Mouse (Mus musculus): ENCODE measurements around the gene Olfr651. TPM values are rescaled to one million over a fixed set of nuclear protein-coding genes. Genes with fewer than 3 reads are reported as not detected.
"Not testable (repeated sequence)": the region's sequence is repeated elsewhere in the genome, so short reads cannot be mapped to it uniquely, and the experiment has no call there.

Gene Olfr651
- polyA plus RNA-seq (2012; rRNA removed), result not detected in 2 replicates

DNA sequence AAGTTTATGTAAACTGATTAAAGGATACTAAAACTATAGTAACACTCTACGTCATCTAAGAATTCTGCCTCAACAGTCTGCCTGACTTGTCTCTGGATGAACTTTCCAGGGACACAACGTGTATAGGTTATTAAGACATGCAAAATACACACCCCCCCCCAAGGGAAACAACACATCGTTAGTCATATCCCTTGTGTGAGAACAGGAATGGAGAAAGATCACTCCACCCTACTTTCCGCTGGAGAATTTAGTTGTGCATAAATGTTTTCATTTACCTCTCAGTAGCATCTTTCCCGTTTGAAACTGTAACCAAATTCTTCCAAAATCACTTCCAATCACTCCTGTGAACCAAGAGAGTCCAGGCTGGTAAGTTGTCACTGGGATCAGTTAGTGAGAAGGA lies at the start of gene Olfr651:
TSS of gene Olfr651 (plus strand) at position 301 of the 400 bp plus-strand sequence.
- DNase-seq (ENCODE audit: low read depth in 1 of 2, low spot score in 2 of 2), result no peak
- H3K4me3 ChIP-seq (ENCODE audit: extremely low read depth, insufficient read depth, insufficient read length), result no peak within 1 kb of the TSS
- H3K36me3 ChIP-seq (ENCODE audit: control insufficient read depth, insufficient read depth, low read length), result no peaks in the 10 kb centered on the region
- no peak for TF ChIP-seq POLR2A (IDR thresholded peaks at IDR 0.05; ENCODE audit: low read depth, low read length)
- TF ChIP-seq CTCF (IDR thresholded peaks at IDR 0.05; ENCODE audit: extremely low read depth, insufficient read depth, insufficient read length, insufficient replicate concordance), result no peak
- H3K27ac ChIP-seq (ENCODE audit: insufficient read depth, low read length), result no peak within 1 kb of the TSS
- H3K4me1 ChIP-seq (ENCODE audit: control insufficient read depth, insufficient read depth, insufficient read length), result no peaks in the 10 kb centered on the region
- H3K27me3 ChIP-seq (ENCODE audit: control insufficient read depth, insufficient read depth, low read length), result no peaks in the 10 kb centered on the region
- 83% methylated on average over 5 of the region's 5 CpGs for WGBS

DNA sequence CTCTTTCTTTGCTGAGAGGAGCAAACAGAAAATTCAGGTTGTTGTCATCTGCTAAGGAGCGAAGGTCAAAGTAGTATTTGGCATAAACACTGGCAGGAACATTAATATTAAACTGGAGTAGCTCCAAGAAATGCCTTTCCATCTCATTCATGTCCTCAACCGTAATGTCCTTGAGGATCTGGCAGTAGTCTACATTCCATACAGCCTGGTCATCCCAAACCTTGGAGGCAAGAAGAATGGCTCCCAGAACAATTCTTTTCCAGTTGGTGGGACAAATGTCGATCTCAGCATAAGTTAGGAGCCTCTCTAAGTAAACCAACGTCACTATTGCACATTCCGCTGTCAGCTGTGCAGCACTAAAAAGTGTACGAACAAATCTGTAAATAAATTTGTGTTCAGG lies 48.7 kb upstream of the Olfr651 start:
- 89% methylated on average over 6 of the region's 6 CpGs for WGBS
- not testable (repeated sequence) for H3K36me3 ChIP-seq (ENCODE audit: control insufficient read depth, insufficient read depth, low read length); H3K27me3 ChIP-seq (ENCODE audit: control insufficient read depth, insufficient read depth, low read length); DNase-seq (ENCODE audit: low read depth in 1 of 2, low spot score in 2 of 2); H3K4me1 ChIP-seq (ENCODE audit: control insufficient read depth, insufficient read depth, insufficient read length); H3K4me3 ChIP-seq (ENCODE audit: extremely low read depth, insufficient read depth, insufficient read length); H3K27ac ChIP-seq (ENCODE audit: insufficient read depth, low read length)

DNA sequence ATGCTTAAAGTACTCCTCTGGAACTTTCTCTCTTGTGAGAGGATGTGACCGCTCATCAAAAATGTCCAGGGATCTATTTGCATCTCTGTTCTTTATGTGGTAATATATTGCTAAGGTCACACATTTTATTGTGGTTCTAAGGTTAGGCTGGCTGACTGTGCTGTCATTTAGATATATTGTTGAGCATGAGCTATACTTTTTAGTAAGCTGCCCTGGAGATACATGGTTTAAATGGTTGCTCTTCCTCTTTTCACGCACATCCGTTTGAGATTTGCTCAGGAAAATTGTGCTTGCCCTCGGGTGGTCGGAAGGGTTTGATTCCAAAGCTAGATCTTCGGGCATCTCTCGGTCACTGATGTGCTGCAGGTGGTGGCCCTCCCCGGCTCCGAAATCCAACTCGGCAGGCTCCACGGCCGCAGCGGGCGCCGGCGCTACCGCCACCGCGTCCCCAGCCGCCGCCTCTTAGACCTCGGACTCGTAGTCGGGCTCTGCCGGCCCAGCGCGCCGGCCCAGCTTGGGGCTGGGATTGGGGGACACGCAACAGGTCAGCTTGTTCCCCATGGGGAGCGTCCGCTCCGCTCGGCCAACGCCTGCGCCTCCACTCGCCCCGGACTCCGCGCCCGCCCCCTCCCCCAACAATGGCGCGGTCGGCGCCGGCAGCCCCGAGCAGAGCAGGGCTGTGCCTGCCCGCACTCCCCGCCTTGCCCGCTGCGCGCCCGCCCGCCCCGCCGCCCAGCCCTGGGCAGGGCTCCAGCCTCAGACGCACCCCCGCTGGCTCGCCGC lies 48.2 kb upstream of the Olfr651 start:
- no peaks in the 10 kb centered on the region for H3K36me3 ChIP-seq (ENCODE audit: control insufficient read depth, insufficient read depth, low read length)
- TF ChIP-seq POLR2A (IDR thresholded peaks at IDR 0.05; ENCODE audit: low read depth, low read length) (no peak), CTCF (IDR thresholded peaks at IDR 0.05; ENCODE audit: extremely low read depth, insufficient read depth, insufficient read length, insufficient replicate concordance) (no peak)
- H3K4me1 ChIP-seq (ENCODE audit: control insufficient read depth, insufficient read depth, insufficient read length), result peaks cover 1% of the 10 kb centered on the region; the same call in 1 of the 2 replicates
- H3K27ac ChIP-seq (ENCODE audit: insufficient read depth, low read length), result peak overlapping the region; percentile 46; the same call in 1 of the 2 replicates
- peak overlapping the region; percentile 51; the same call in 1 of the 2 replicates for H3K4me3 ChIP-seq (ENCODE audit: extremely low read depth, insufficient read depth, insufficient read length)
- WGBS, result 33% methylated on average over 59 of the region's 59 CpGs
- no peaks in the 10 kb centered on the region for H3K27me3 ChIP-seq (ENCODE audit: control insufficient read depth, insufficient read depth, low read length)
- DNase-seq (ENCODE audit: low read depth in 1 of 2, low spot score in 2 of 2), result no peak

DNA sequence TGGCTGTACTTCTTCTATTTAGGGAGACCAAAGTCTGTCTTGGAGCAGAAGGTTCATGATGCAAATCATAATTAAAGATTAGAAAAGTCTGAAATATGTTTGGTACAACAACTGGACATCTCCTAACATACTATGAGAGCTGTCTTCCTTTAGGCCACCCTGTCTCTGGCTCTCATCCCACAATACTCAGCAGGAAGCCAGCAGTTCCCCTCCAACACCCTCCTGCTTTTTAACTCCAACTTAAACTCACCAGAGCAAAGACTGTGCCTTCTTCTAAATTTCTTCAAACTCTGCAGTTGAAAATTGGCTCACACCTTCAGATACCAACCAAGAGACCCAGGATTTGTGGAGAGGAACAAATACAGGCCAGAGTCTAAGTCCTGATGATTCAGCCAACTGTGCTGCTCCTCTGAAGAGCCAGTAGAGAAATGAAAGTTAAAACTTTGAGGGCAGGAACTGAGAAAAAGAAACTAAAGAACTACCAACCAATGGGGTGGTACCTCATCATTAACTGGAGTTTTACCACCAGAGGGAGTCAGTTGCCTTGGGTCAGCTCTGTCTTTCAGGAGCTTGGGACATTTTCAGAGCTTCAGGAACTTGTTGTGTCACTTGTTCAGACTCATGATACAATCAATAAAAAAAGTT lies 42.4 kb upstream of the Olfr651 start, which contains the start of gene Trim30d:
TSS of gene Trim30d (minus strand) at position 429 of the 645 bp plus-strand sequence.
- H3K4me3 ChIP-seq (ENCODE audit: extremely low read depth, insufficient read depth, insufficient read length), result peak within 1 kb of the TSS; percentile 59

DNA sequence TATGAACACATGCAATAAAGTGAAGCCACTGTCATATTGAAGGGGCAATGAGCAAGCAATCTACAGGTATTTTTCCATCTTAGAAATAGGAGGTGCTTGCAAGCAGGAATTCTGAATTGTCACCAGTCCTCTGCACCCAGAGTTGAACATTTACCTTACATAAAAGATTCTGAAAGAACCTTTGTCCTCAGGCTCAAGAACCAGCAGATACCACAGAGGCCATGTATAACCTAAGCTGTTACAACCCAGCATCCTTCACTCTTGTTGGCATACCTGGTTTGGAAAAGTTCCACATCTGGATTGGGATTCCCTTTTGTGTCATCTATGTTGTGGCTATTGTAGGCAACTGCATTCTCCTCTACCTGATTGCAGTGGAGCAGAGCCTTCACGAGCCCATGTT lies 2.8 kb downstream of the Olfr651 start:
- TF ChIP-seq POLR2A (IDR thresholded peaks at IDR 0.05; ENCODE audit: low read depth, low read length) (no peak), CTCF (IDR thresholded peaks at IDR 0.05; ENCODE audit: extremely low read depth, insufficient read depth, insufficient read length, insufficient replicate concordance) (no peak)
- Histone ChIP-seq H3K27me3 (ENCODE audit: control insufficient read depth, insufficient read depth, low read length) (no peaks in the 10 kb centered on the region), H3K36me3 (ENCODE audit: control insufficient read depth, insufficient read depth, low read length) (no peaks in the 10 kb centered on the region), H3K4me1 (ENCODE audit: control insufficient read depth, insufficient read depth, insufficient read length) (no peaks in the 10 kb centered on the region), H3K27ac (ENCODE audit: insufficient read depth, low read length) (no peak overlapping the region), H3K4me3 (ENCODE audit: extremely low read depth, insufficient read depth, insufficient read length) (no peak overlapping the region)
- 78% methylated on average over 1 of the region's 1 CpGs for WGBS
- DNase-seq (ENCODE audit: low read depth in 1 of 2, low spot score in 2 of 2), result no peak

More for the DNA sequence above, 42.4 kb upstream of the Olfr651 start, which contains the start of gene Trim30d:
- H3K36me3 ChIP-seq (ENCODE audit: control insufficient read depth, insufficient read depth, low read length); H3K27me3 ChIP-seq (ENCODE audit: control insufficient read depth, insufficient read depth, low read length); H3K4me1 ChIP-seq (ENCODE audit: control insufficient read depth, insufficient read depth, insufficient read length): not testable (repeated sequence)
- peak in 1 of 2 experiments; percentile 31 for DNase-seq (ENCODE audit: low read depth in 1 of 2, low spot score in 2 of 2)
- H3K27ac ChIP-seq (ENCODE audit: insufficient read depth, low read length), result peak within 1 kb of the TSS; percentile 66; the same call in 1 of the 2 replicates

DNA sequence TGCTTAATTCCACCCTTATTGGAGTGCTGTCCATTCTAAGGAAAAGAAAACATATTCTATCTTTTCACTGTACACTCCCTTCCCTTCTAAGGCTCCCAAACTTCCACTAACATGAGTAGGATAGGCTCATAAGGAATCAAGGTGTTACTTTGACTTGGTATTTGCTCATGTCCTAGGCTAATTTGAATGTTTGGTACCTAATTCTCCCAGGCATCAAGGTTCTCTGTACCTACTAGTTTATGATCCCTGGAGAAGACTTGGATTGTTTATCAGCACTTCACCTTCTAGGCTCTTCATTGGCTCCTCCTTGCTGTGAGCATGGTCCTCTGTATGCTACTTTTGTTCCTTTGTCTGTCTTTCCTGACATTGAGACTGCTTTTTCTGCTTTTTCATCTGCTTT lies 10.7 kb downstream of the Olfr651 start, which contains the start of gene Olfr652:
TSS of gene Olfr652 (plus strand) at position 301 of the 400 bp plus-strand sequence.
- H3K4me1 ChIP-seq (ENCODE audit: control insufficient read depth, insufficient read depth, insufficient read length), result no peaks in the 10 kb centered on the region
- TF ChIP-seq CTCF (IDR thresholded peaks at IDR 0.05; ENCODE audit: extremely low read depth, insufficient read depth, insufficient read length, insufficient replicate concordance) (no peak), POLR2A (IDR thresholded peaks at IDR 0.05; ENCODE audit: low read depth, low read length) (no peak)

DNA sequence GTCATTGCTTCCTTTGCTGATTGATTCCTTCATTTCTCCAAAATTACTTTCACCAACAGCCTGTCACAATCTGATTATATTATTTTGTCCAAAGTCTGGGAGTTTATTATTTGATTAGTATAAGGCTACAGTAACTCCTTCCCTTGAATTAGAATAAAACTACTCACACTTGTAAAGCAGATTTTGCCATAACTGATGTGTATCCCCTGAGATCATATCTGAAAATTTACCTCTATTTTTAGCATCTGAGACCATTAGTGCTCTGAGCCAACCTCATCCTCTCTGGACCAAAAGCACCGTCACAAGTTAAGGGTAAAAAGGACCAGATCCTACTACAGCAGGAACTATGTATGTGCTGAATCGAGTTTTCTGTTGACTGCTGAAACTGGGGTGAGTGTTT lies 27.1 kb downstream of the Olfr651 start, which contains the start of gene Olfr653:
TSS of gene Olfr653 (plus strand) at position 301 of the 400 bp plus-strand sequence.
- TF ChIP-seq POLR2A (IDR thresholded peaks at IDR 0.05; ENCODE audit: low read depth, low read length), result no peak
- TF ChIP-seq CTCF (IDR thresholded peaks at IDR 0.05; ENCODE audit: extremely low read depth, insufficient read depth, insufficient read length, insufficient replicate concordance), result no peak
- H3K4me1 ChIP-seq (ENCODE audit: control insufficient read depth, insufficient read depth, insufficient read length), result no peaks in the 10 kb centered on the region
- H3K27me3 ChIP-seq (ENCODE audit: control insufficient read depth, insufficient read depth, low read length), result no peaks in the 10 kb centered on the region
- DNase-seq (ENCODE audit: low read depth in 1 of 2, low spot score in 2 of 2), result no peak
- 65% methylated on average over 2 of the region's 2 CpGs for WGBS
- no peak within 1 kb of the TSS for H3K27ac ChIP-seq (ENCODE audit: insufficient read depth, low read length)
- no peak within 1 kb of the TSS for H3K4me3 ChIP-seq (ENCODE audit: extremely low read depth, insufficient read depth, insufficient read length)
- no peaks in the 10 kb centered on the region for H3K36me3 ChIP-seq (ENCODE audit: control insufficient read depth, insufficient read depth, low read length)

More for the DNA sequence above, 10.7 kb downstream of the Olfr651 start, which contains the start of gene Olfr652:
- no peaks in the 10 kb centered on the region for H3K27me3 ChIP-seq (ENCODE audit: control insufficient read depth, insufficient read depth, low read length)
- H3K4me3 ChIP-seq (ENCODE audit: extremely low read depth, insufficient read depth, insufficient read length), result no peak within 1 kb of the TSS
- H3K36me3 ChIP-seq (ENCODE audit: control insufficient read depth, insufficient read depth, low read length), result no peaks in the 10 kb centered on the region
- H3K27ac ChIP-seq (ENCODE audit: insufficient read depth, low read length), result no peak within 1 kb of the TSS
- no peak for DNase-seq (ENCODE audit: low read depth in 1 of 2, low spot score in 2 of 2)
